Mouse (Mus musculus): Measurements from ENCODE around the gene Amd1.
A peak's percentile ranks its signal among the peaks of the same experiment; 100 is the strongest.

Gene Amd1

DNA sequence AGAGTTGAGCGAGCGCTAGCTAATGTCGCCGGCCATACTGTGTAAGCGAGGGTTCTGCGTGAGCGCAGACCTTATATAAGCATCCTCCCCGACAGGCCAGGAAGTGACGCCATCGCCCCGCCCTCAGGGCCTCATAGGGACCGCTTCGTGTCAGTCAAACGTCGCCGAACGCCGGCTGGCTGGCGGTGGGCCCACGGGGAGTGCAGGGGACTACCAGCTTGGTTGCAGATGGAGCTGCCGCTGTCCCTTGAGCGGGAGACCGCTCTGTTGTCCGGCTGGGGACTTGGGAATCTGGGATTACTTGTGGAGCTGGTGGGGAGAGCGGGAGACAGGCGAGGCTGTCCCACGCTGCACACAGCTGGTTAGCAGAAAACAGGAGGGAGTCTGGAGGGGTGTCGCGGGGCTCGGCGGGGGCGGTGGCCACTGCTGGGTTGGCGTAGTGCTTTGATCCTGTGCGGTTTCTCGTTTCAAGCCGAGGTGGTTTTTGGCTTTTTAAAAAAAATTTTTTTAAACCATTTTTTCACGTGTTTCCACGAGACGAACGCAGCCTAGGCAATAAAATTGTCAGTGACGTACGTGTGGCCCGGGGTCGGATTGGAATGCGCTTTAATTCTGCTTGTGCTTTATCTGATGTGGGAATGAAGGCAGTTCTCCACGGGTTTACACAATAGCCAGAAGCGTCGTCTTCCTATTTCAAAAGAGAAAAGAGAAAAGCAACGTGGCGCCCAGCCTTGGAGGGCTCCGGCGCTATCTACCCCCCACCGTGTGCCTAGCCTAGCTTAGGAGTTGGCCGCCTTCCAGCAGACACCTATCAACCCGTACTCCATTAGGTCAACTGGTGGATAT is at the start of gene Amd1:
Gene Amd1, minus strand, starts transcription at position 47 of the 846 bp plus-strand sequence.
- DNase-seq (ENCODE audit: low read depth, low spot score) = peak; percentile 99

DNA sequence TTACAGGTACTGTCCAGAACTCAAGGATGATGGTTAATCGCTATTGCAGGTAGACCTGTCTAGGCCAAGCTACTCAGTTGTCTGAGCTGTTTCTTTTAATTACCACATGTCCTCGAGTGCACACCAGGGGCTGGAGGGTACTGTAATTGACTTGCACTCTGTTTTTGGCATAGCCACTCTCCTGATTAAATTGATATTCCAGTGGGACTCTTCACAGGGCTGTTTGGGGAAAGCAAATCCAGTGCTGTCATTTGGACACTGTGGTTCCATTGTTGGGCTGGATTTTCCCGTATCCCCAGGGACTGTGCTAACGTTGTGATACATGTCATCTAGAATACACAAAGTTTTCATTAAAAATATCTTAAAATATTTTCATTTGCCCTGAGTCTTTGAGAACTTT is 49.2 kb upstream of the Amd1 start:
- no peak for DNase-seq (ENCODE audit: low read depth, low spot score)

DNA sequence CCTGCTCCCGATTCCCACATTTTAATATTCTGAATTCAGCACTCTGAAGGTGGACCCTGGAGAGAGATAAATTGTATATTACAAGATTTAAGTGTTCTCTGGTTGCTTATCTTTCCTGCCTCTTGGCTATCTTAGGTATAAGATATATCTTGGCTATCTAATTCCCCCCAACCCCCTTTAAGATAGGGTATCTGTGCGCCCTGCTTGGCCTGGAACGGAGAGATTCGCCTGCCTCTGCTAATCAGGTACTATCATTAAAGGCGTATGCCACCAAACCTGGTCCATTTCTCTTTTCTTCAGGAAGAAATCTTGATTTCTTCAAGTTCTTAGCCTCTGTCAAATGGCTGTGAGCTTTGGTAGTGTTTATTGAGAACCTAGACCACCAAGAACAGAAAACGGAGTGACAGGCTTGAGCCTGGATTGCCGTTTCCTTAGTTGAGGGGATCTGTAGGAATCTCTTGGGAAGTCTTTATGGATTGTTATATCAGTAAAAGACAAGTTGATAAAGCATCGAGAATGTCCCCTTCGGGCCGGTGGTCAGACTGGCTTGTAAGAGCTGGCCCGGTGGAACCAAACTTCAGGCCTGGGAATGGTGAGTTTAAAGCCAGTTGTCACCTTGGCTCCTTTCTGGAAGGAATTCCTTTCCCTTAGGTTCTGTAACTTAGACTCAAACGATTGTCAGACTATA is 48.4 kb upstream of the Amd1 start:
- no peak for DNase-seq (ENCODE audit: low read depth, low spot score)

DNA sequence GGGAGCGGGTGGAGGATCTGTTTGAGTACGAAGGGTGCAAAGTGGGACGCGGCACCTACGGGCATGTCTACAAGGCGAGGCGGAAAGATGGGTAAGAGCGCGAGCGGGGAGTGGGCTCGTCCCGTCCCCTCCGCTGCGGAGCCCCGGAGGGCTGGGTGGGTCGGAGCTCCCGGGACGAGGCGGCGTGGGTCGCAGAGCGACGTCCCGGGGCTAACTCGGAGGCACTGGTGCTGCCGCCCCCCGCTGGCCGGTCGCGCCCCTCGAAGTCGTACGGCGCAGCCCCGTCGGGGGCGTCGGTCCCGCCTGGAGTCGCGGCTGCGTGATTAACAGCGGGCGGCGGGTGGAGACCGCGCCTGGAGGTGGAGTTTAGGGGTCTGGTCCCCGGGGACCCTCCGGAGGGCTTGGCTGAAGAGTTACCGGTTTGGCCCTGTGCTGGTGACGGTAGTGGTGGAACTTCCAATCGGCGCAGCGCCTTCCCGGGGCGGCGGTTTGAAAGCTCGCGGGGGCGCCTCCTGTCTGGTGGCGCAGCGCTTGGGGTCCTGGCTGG is 47.7 kb upstream of the Amd1 start:
- no peak for DNase-seq (ENCODE audit: low read depth, low spot score)

DNA sequence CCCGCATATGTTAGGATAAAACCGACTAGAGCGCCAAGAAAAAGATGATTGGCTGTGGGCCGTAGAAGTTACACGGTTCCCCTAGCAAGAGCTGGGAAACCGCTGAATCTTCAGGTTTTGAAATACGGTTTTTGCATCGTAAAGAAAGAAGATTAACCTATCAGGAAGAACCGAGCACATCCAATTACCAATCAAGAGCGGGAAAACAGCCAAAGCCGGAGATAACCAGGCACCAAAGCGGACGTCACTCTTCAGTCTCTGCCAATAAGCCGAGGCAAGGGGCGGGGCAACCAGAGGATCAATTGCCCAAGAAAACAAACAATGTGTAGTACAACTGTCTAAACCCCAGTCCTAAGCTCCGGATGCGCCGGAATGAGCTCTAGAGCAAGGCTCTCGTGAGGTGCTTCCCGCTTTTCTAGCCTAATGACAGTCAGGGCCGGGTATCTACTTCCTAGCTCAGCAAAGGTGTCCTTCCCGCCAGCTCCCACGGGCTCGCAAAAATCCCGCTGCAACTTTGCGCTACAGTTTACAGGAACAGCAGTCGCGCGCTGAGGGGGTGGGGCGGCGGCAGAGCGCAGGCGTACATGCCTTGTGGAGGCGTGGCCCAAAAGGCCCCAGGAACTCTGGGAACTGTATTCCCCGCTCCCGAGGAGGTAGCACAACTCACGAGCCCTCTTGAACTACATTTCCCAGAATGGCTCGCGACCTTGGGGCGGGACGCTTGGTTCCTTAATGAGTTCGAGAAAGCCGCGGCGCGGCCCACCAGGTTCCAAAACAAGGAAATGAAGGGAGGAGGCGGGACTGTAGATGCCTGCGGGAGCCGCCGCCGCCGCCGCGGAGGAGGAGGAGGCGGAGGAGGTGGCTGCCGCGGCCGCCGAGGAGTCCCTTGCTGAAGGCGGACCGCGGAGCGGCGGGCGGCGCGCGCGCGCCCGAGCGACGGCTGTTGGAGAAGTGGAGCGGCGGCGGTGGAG is 46.9 kb upstream of the Amd1 start:
- DNase-seq (ENCODE audit: low read depth, low spot score) = peak; percentile 97

DNA sequence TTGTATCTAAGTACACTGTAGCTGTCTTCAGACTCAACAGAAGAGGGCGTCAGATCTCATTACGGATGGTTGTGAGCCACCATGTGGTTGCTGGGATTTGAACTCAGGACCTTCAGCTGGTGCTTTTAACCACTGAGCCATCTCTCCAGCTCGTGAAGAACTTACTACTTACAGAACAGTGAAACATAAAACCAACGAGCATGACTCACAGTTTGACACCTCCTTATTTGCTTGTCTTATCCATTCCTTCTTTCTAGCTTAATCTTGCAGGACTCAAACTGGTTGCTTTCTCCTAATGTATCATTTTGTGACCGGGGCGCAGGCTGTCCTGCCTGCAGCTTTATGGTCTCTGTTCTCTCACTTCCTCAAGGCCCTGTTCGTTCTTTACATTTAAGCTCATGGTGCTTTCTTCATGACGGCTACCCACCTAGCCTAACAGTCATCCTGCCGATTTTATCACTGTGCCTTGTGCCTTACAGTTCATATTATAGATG is 45.5 kb upstream of the Amd1 start:
- no peak for DNase-seq (ENCODE audit: low read depth, low spot score)

DNA sequence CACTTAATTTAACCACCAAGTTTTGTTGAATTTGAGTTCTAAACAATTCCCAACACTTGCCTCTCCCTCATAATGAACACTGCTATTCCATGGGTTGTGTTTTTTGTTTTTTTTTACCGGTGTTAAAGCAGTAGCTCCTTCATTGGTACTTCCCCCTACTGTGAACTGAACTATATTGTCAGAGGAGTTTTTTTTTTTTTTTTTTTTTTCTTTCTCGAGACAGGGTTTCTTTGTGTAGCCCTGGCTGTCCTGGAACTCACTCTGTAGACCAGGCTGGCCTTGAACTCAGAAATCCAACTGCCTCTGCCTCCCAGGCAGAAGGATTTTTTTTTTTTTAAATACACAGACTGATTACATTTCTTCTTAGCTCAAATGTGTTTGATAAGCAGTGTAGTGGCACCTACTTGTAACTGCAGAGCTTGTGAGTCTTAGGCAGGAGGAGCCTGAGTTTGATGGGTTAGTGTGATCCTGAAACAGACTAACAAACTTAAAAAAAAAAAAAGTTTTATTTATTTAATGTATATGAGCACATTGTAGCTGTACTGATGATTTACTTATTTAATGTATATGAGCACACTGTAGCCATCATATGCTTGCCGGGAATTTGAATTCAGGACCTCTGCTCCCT is 44.9 kb upstream of the Amd1 start:
- DNase-seq (ENCODE audit: low read depth, low spot score) = no peak

DNA sequence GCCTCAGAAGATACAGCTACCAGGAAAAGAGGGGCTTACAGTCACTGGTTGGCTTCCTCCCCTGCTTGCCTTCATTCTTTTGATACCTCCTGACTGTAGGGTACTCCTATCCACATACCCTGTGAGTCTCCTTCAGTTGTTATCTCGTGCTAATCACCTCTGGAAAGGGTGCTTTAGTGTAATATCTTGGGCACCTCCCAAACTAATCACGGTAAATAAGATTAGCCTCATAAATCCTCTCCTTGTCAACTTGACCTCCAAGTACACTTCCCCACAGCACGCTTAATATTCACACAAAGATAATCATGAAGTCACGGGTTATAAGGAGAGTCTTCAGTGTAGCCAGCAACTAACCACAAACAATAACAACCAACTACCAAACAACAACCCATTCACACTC is 40.0 kb upstream of the Amd1 start:
- DNase-seq (ENCODE audit: low read depth, low spot score) = peak; percentile 74

DNA sequence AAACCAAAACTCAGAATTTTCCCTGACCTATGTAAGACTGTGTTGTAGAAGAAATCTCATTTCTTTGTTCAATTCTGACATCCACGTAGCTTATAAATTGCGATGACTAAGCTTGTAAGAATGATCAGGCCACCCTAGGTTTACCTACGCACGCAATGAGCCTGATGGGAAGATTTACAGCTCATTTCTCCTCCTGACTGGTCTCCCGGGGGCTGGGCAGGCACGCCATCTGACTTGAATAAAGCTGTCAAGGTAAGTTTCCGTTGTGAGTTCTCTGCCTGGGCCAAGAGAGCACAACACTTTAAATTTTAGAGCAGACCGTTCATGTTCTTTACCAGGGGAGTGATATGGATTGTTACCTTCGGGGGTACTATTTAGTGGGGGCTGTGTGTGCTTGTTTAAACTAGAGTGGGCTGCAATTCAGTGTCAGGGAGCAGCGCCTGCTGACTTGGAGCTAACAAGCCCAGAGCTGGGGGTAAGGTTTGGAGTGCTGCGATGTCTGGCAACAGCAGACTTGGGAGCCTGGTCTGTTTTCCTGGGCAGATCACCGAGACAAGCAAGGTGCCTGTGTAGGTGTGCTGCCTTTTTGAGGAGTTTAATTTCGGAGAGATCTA is 37.5 kb upstream of the Amd1 start, which contains the start of gene Cdk19:
Gene Cdk19, plus strand, starts transcription at position 214 of the 614 bp plus-strand sequence.
- no peak for DNase-seq (ENCODE audit: low read depth, low spot score)

DNA sequence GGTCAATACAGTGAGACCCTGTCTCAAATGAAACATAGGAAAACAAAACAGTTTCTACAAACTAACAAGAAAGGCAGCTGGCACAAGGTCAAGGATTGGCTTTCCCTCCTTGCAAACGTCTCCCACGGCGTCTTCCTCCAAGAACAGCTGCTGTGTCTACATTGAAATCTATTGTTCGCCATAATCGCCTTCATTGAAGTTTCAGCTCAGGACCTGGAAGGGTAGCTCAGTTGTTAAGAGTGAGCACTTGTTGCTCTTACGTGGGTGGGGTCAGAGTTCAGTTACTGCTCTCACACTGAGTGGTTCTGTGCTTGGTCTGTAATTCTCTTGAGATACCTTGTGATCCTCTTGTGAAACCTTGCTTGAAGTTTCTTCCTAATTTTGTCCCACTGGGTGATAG is 30.9 kb upstream of the Amd1 start:
- no peak for DNase-seq (ENCODE audit: low read depth, low spot score)

DNA sequence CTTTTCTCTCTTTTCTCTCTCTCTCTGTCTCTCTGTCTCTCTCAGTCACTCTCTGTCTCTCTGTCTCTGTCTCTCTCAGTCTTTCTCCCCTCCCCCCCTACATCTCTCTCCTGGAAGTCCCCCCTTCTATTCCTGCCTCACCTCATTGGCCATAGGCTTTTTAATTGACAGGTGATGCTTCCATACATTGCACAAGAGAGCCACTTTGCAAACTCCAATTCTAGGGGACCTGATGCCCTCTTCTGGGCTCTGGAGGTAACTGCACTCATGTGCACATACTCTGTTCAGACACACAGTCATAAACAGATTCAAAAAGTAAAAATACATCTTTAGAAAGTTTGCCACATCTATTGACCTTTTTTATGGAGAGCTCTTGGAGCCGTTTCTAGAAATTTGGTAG is 28.3 kb upstream of the Amd1 start:
- DNase-seq (ENCODE audit: low read depth, low spot score) = no peak

DNA sequence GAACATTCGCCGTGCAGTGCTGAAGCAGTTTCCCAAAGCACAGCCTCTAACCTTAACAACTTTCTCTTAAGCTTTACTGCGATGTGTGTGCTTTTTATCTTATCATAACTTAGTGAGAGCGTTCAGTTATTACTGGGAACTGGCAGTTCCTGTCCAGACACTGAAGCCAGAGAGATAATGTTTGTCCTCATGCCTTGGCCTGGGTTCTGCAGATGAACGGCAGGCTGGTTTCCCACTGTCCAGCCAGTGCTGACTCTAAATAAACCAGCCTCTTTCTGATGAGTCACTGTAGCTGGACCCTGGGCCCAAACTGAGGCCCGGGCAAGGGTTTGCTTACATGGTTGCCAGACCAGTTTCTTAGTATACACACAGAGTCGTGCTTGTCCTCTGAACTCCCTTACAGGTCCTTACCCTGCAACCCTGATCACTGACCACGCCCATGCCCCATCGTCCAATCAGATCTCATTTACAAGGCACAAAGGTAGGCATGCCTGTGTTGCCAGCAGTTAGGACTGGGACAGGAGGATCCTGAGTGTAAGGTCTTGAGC is 26.1 kb upstream of the Amd1 start:
- DNase-seq (ENCODE audit: low read depth, low spot score) = no peak

DNA sequence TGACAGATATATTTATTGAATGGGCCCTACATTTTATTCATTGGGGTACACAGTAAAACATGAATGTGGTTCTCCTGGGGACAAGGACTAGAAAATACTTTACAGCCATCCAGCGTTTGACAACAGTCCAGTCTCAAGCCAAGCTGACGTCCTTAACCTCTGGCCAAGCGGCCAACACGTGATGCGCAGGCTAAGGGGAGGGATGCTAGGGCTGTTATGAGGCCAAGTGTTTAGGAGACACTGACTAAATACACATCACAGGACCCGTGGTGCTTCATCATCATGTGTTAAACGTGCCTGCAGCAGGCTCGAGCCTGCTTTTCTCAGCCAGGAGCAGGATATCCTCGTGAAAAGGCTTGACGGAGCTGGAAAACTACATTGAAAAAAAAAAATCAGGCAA is 18.3 kb upstream of the Amd1 start:
- no peak for DNase-seq (ENCODE audit: low read depth, low spot score)

DNA sequence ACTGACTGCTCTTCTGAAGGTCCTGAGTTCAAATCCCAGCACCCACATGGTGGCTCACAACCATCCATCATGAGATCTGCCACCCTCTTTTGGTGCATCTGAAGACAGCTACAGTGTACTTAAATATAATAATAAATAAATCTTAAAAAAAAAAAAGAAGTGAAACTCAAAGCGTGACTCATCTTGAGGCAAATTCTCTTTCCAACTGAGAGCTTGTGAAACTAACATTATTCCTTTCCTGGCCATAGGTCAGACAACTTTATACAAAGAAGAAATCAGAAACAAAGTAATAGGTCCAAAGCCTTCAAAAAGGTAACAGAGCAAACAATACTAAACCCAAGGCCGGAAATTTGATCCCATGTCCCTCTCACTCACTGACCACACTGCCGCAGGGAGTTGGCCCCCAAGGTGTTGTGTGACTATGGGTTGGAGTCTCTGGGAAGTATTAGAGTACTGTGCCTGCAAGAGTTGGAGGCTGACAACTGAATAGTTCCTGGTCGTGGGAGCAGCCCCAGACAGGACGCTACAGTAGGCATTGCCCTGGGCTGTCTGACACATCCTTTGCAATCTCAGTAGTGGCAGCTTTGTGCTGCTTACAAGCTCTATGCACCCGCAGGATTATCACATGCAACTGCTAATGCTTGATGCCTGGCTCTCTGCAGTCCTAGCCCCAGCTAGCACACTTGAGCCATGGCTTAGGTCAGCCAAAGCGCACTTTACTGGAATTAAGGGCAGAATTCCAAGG is 15.0 kb upstream of the Amd1 start:
- no peak for DNase-seq (ENCODE audit: low read depth, low spot score)

DNA sequence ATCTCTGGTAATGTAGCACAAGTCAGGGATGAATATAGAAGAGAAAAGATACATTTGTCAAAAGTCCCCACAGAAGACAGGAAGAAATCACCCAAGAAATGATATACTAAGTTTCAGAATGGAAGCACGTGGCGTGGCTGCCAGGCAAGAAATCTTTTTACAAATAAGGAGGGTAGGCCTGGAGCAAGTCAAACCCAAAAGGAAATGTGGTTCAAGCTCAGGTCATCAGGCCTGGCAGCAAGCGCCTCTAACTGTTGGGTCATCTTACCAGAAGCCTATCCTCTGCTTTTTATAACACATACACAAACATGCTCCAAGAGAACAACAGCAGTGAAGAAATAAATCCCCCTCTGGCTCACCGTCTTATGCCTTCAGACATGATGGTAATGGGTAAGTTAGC is 10.8 kb upstream of the Amd1 start:
- DNase-seq (ENCODE audit: low read depth, low spot score) = no peak

DNA sequence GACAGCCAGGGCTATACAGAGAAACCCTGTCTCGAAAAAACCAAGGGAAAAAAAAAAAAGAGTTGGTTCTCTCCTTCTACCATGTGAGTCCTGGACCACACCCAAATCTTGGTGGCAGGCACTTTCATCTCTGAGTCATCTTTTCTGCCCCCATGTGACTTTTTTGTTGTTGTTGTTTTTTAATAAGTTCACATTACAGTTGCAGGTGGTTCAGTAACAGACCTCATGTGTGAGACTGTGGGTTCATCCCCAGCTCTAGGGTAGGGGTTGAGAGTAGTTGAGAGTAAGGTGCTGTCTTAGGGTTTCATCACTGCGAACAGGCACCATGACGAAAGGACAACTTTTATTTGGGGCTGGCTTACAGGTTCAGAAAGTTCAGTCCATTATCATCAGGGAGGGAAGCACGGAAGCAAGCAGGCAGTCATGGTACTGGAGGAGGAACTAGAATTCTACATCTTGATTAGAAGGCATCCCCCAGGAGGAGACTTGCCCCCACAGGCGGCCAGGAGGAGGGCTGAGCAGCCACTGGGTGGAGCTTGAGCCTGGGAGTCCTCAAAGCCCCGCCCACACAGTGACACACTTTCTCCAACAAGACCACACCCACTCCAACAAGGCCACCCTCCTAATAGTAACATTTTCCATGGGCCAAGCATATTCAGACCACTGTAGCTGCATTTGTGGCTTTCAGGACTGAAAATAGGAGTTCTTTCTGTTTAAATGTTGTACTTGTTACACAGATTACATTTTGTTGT is 8.1 kb upstream of the Amd1 start:
- no peak for DNase-seq (ENCODE audit: low read depth, low spot score)

DNA sequence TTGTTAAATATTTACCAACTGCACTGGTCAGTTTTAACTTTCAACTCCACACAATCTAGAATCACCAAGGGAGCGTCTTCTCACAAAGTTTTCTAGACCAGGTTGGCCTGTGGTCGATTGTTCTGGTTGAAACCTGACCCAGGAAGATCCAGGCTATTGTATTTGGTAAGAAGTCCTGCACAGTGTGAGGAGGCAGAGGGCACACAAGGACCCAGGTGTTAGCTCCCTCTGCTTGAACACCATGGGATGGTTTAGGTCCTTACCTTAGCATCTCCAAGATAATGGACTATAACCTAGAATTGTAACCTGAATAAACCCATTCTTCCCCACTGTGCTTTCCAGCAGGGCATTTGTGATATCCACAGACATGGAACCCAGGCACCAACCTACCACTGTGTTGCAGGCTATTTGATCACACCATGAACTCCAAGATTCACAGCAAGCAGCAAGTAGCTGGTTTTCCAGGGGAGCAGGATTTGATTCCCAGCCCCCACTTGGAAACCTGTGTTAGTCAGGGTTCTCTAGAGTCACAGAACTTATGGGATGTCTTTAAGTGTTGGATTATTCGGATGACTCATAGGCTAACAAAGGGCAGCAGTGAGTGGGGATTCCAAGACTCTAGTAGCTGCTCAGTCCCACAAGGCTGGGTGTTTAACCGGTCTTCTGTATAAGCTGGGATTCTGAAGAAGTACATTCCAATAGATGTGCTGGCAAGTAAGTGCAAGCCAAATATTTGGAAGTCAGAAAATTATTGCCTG is 6.0 kb upstream of the Amd1 start:
- no peak for DNase-seq (ENCODE audit: low read depth, low spot score)

DNA sequence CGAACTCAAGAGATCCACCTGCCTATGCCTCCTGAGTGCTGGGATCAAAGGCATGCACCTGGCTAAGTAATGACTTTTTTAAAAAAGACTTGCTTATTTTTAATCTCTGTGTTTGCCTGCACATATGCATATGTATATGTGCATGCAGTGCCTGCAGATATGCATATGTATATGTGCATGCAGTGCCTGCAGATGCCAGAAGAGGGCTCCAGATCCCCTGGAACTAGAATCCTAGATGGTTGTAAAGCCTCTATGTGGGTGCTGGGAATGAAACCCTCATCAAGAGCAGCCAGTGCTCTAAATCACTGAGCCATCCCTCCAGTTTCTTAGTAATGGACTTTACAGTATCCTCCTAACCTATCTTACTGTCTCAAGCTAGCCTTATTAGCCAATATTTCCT is 4.0 kb upstream of the Amd1 start:
- DNase-seq (ENCODE audit: low read depth, low spot score) = no peak
